Mouse (Mus musculus) cerebellum, adult 2 months (tissue): ENCODE results near the gene Dhrs7.

Experiments
- CTCF ChIP-seq: fragments of 200-500 bp; IDR thresholded peaks from 2 replicates; pipeline ENCODE4 v1.5.1; 2011; ENCODE audit warnings: low read depth, mild to moderate bottlenecking, control low read depth, low read length, moderate library complexity, borderline replicate concordance; ENCODE audit not compliant: insufficient read depth
- POLR2A ChIP-seq: fragments of 200-500 bp; IDR thresholded peaks from 2 replicates; pipeline ENCODE4 v1.6.1; 2011; ENCODE audit warnings: low read length, control low read depth, borderline replicate concordance; ENCODE audit not compliant: insufficient read depth

- TF ChIP-seq CTCF (no peak), POLR2A (no peak)
Measured at GRCm38 (mm10) chr12:72674079-72674797, 9.5 kb upstream of the Dhrs7 start.
